Mouse (Mus musculus) MEL (cell line): ENCODE data around the gene Atg4b. TPM values are rescaled to one million over a fixed set of nuclear protein-coding genes. Genes with fewer than 3 reads are reported as not detected.

ENCODE experiments used
- DNase-seq: peaks from one replicate; pipeline ENCODE4 v3.0.0; 2011; ENCODE audit warnings: low read depth, low spot score
- H3K27ac ChIP-seq: 2 replicates; pipeline ENCODE4 v1.5.1; 2012; ENCODE audit warnings: low read depth, mild to moderate bottlenecking, control low read depth, low read length, moderate library complexity; ENCODE audit not compliant: control insufficient read depth
- H3K27me3 ChIP-seq, 2 experiments: fragments of 150-350 bp in 1 of 2; sonication (generic) in 1 of 2; 2 replicates each; pipeline ENCODE4 v1.6.1; 2012; ENCODE audit warnings: low read length in 2 of 2, mild to moderate bottlenecking in 2 of 2, improper control_type of control experiment in 1 of 2, moderate library complexity in 1 of 2; ENCODE audit not compliant: insufficient read depth in 2 of 2, control insufficient read depth in 1 of 2
- H3K36me3 ChIP-seq, 2 experiments: 2 replicates each; pipeline ENCODE4 v1.6.1; 2012 to 2014; ENCODE audit warnings: low read length in 2 of 2, improper control_type of control experiment in 1 of 2, inconsistent platforms in 1 of 2, mild to moderate bottlenecking in 1 of 2; ENCODE audit not compliant: insufficient read depth in 2 of 2, control insufficient read depth in 1 of 2
- H3K4me1 ChIP-seq, 2 experiments: fragments of 150-350 bp in 1 of 2; sonication (generic) in 1 of 2; 2 replicates each; pipeline ENCODE4 v1.6.1; 2012; ENCODE audit warnings: low read length in 2 of 2, improper control_type of control experiment in 1 of 2, mild to moderate bottlenecking in 1 of 2; ENCODE audit not compliant: insufficient read depth in 2 of 2, control insufficient read depth in 1 of 2
- H3K4me3 ChIP-seq, 2 experiments: fragments of 150-350 bp in 1 of 2; sonication (generic) in 1 of 2; 2 replicates each; pipeline ENCODE4 v1.5.1; 2012; ENCODE audit warnings: low read depth in 2 of 2, low read length in 2 of 2, mild to moderate bottlenecking in 2 of 2, moderate library complexity in 2 of 2, control low read depth in 1 of 2, improper control_type of control experiment in 1 of 2; ENCODE audit not compliant: control insufficient read depth in 1 of 2, insufficient read depth in 1 of 2
- H3K79me2 ChIP-seq: 2 replicates; pipeline ENCODE4 v1.6.1; 2012; ENCODE audit warnings: mild to moderate bottlenecking, low read length, moderate library complexity; ENCODE audit not compliant: control insufficient read depth, poor library complexity, insufficient read depth
- H3K9ac ChIP-seq: 2 replicates; pipeline ENCODE4 v1.6.1; 2012; ENCODE audit warnings: low read depth, mild to moderate bottlenecking, control low read depth, low read length, moderate library complexity; ENCODE audit not compliant: control insufficient read depth, poor library complexity, severe bottlenecking
- H3K9me3 ChIP-seq: fragments of 150-350 bp; sonication (generic); replicated peaks from 2 replicates; pipeline ENCODE4 v1.6.1; 2012; ENCODE audit warnings: mild to moderate bottlenecking, low read length, improper control_type of control experiment, moderate library complexity; ENCODE audit not compliant: insufficient read depth
- BHLHE40 ChIP-seq: IDR thresholded peaks from 2 replicates; pipeline ENCODE4 v1.6.1; 2012; ENCODE audit warnings: low read depth, mild to moderate bottlenecking, inconsistent platforms, low read length, improper control_type of control experiment, borderline replicate concordance
- CHD2 ChIP-seq: IDR thresholded peaks from 2 replicates; pipeline ENCODE4 v1.6.1; 2011; ENCODE audit warnings: low read length, improper control_type of control experiment
- CTCF ChIP-seq, 3 experiments: IDR thresholded peaks in 2 of 3; conservative IDR thresholded peaks in 1 of 3; 2 replicates each; pipeline ENCODE4 v1.5.1; 2011 to 2012; ENCODE audit warnings: low read length in 3 of 3, low read depth in 2 of 3, mild to moderate bottlenecking in 2 of 3, improper control_type of control experiment in 1 of 3, inconsistent platforms in 1 of 3, mixed read lengths in 1 of 3, moderate library complexity in 1 of 3; ENCODE audit not compliant: control insufficient read depth in 1 of 3, insufficient read depth in 1 of 3, poor library complexity in 1 of 3, severe bottlenecking in 1 of 3
- E2F4 ChIP-seq: IDR thresholded peaks from 2 replicates; pipeline ENCODE4 v1.6.1; 2011; ENCODE audit warnings: low read depth, low read length, improper control_type of control experiment, borderline replicate concordance
- ELF1 ChIP-seq: IDR thresholded peaks from 2 replicates; pipeline ENCODE4 v1.6.1; 2014; ENCODE audit warnings: low read depth, mild to moderate bottlenecking, inconsistent platforms, low read length, improper control_type of control experiment, moderate library complexity
- EP300 ChIP-seq, 2 experiments: IDR thresholded peaks; 2 replicates each; pipeline ENCODE4 v1.6.1; 2011; ENCODE audit warnings: improper control_type of control experiment in 2 of 2, low read length in 2 of 2, low read depth in 1 of 2, mild to moderate bottlenecking in 1 of 2
- ETS1 ChIP-seq: IDR thresholded peaks from 2 replicates; pipeline ENCODE4 v1.6.1; 2012; ENCODE audit warnings: low read depth, mild to moderate bottlenecking, inconsistent platforms, low read length, improper control_type of control experiment, moderate library complexity
- GABPA ChIP-seq: IDR thresholded peaks from 2 replicates; pipeline ENCODE4 v1.6.1; 2012; ENCODE audit warnings: low read depth, mild to moderate bottlenecking, inconsistent platforms, low read length, improper control_type of control experiment, moderate library complexity
- GATA1 ChIP-seq: IDR thresholded peaks from 2 replicates; pipeline ENCODE4 v1.6.1; 2011; ENCODE audit warnings: low read depth, low read length, improper control_type of control experiment
- HCFC1 ChIP-seq: IDR thresholded peaks from 2 replicates; pipeline ENCODE4 v1.6.1; 2012; ENCODE audit warnings: low read depth, mild to moderate bottlenecking, inconsistent platforms, low read length, improper control_type of control experiment, moderate library complexity
- JUND ChIP-seq: IDR thresholded peaks from 2 replicates; pipeline ENCODE4 v1.6.1; 2011; ENCODE audit warnings: low read depth, mild to moderate bottlenecking, improper control_type of control experiment, low read length
- KAT2A ChIP-seq: conservative IDR thresholded peaks from 2 replicates; pipeline ENCODE4 v1.6.1; 2012; ENCODE audit warnings: low read depth, low read length, improper control_type of control experiment, inconsistent platforms
- MAFK ChIP-seq: IDR thresholded peaks from 2 replicates; pipeline ENCODE4 v1.6.1; 2011; ENCODE audit warnings: low read depth, mild to moderate bottlenecking, low read length, improper control_type of control experiment, borderline replicate concordance
- MAX ChIP-seq: IDR thresholded peaks from 2 replicates; pipeline ENCODE4 v1.6.1; 2011; ENCODE audit warnings: low read length, improper control_type of control experiment
- MAZ ChIP-seq: IDR thresholded peaks from 2 replicates; pipeline ENCODE4 v1.6.1; 2012; ENCODE audit warnings: low read depth, mild to moderate bottlenecking, inconsistent platforms, low read length, improper control_type of control experiment
- MEF2A ChIP-seq: IDR thresholded peaks from 2 replicates; pipeline ENCODE4 v1.6.1; 2014; ENCODE audit warnings: low read depth, mild to moderate bottlenecking, inconsistent platforms, low read length, improper control_type of control experiment; ENCODE audit not compliant: poor library complexity, insufficient replicate concordance, severe bottlenecking; ENCODE audit errors: extremely low read depth
- MXI1 ChIP-seq: IDR thresholded peaks from 2 replicates; pipeline ENCODE4 v1.6.1; 2011; ENCODE audit warnings: mild to moderate bottlenecking, low read depth, low read length, improper control_type of control experiment
- MYB ChIP-seq: IDR thresholded peaks from 2 replicates; pipeline ENCODE4 v1.6.1; 2011; ENCODE audit warnings: mild to moderate bottlenecking, low read depth, low read length, improper control_type of control experiment
- MYC ChIP-seq: IDR thresholded peaks from 2 replicates; pipeline ENCODE4 v1.6.1; 2011; ENCODE audit warnings: low read depth, mild to moderate bottlenecking, low read length, improper control_type of control experiment, moderate library complexity
- NELFE ChIP-seq: IDR thresholded peaks from 2 replicates; pipeline ENCODE4 v1.6.1; 2011; ENCODE audit warnings: low read depth, low read length, improper control_type of control experiment
- NRF1 ChIP-seq: IDR thresholded peaks from 2 replicates; pipeline ENCODE4 v1.6.1; 2014; ENCODE audit warnings: low read depth, mild to moderate bottlenecking, inconsistent platforms, low read length, improper control_type of control experiment, moderate library complexity; ENCODE audit not compliant: poor library complexity, insufficient read depth, severe bottlenecking
- POLR2A ChIP-seq, 2 experiments: IDR thresholded peaks; 2 replicates each; pipeline ENCODE4 v1.6.1; 2011 to 2012; ENCODE audit warnings: low read length in 2 of 2, mild to moderate bottlenecking in 2 of 2, control low read depth in 1 of 2, improper control_type of control experiment in 1 of 2, low read depth in 1 of 2, moderate library complexity in 1 of 2; ENCODE audit not compliant: control insufficient read depth in 1 of 2, insufficient read depth in 1 of 2, poor library complexity in 1 of 2
- POLR2AphosphoS2 ChIP-seq: IDR thresholded peaks from 2 replicates; pipeline ENCODE4 v1.6.1; 2011; ENCODE audit warnings: low read length, improper control_type of control experiment
- POLR2AphosphoS5 ChIP-seq: IDR thresholded peaks from 2 replicates; pipeline ENCODE4 v1.6.1; 2012; ENCODE audit warnings: low read depth, borderline replicate concordance, mild to moderate bottlenecking, inconsistent platforms, low read length, moderate library complexity, mixed read lengths
- RAD21 ChIP-seq: IDR thresholded peaks from 2 replicates; pipeline ENCODE4 v1.6.1; 2011; ENCODE audit warnings: mild to moderate bottlenecking, low read depth, low read length, improper control_type of control experiment
- RCOR1 ChIP-seq: IDR thresholded peaks from 2 replicates; pipeline ENCODE4 v1.6.1; 2012; ENCODE audit warnings: low read depth, mild to moderate bottlenecking, inconsistent platforms, low read length, improper control_type of control experiment
- SIN3A ChIP-seq: IDR thresholded peaks from 2 replicates; pipeline ENCODE4 v1.6.1; 2012; ENCODE audit warnings: low read length, improper control_type of control experiment, inconsistent platforms
- SMC3 ChIP-seq: IDR thresholded peaks from 2 replicates; pipeline ENCODE4 v1.6.1; 2011; ENCODE audit warnings: low read depth, low read length, improper control_type of control experiment
- TAL1 ChIP-seq: IDR thresholded peaks from 2 replicates; pipeline ENCODE4 v1.6.1; 2012; ENCODE audit warnings: mild to moderate bottlenecking, inconsistent platforms, low read length, moderate library complexity, mixed read lengths
- TBP ChIP-seq: IDR thresholded peaks from 2 replicates; pipeline ENCODE4 v1.8.0; 2011; ENCODE audit warnings: low read depth, low read length, improper control_type of control experiment
- TCF12 ChIP-seq: IDR thresholded peaks from 2 replicates; pipeline ENCODE4 v1.6.1; 2014; ENCODE audit warnings: low read depth, mild to moderate bottlenecking, inconsistent platforms, low read length, improper control_type of control experiment, moderate library complexity
- UBTF ChIP-seq: IDR thresholded peaks from 2 replicates; pipeline ENCODE4 v1.6.1; 2012; ENCODE audit warnings: low read depth, mild to moderate bottlenecking, inconsistent platforms, low read length, improper control_type of control experiment, moderate library complexity, borderline replicate concordance; ENCODE audit not compliant: insufficient read depth
- USF1 ChIP-seq: IDR thresholded peaks from 2 replicates; pipeline ENCODE4 v1.6.1; 2014; ENCODE audit warnings: low read depth, mild to moderate bottlenecking, inconsistent platforms, low read length, improper control_type of control experiment, moderate library complexity
- USF2 ChIP-seq, 2 experiments: IDR thresholded peaks; 2 replicates each; pipeline ENCODE4 v1.6.1; 2011 to 2012; ENCODE audit warnings: improper control_type of control experiment in 2 of 2, low read length in 2 of 2, borderline replicate concordance in 1 of 2, inconsistent platforms in 1 of 2, low read depth in 1 of 2, mild to moderate bottlenecking in 1 of 2; ENCODE audit not compliant: insufficient read depth in 1 of 2
- ZC3H11A ChIP-seq: IDR thresholded peaks from 2 replicates; pipeline ENCODE4 v1.6.1; 2012; ENCODE audit warnings: low read depth, mild to moderate bottlenecking, inconsistent platforms, low read length, improper control_type of control experiment
- ZKSCAN1 ChIP-seq: IDR thresholded peaks from 2 replicates; pipeline ENCODE4 v1.6.1; 2012; ENCODE audit warnings: low read depth, mild to moderate bottlenecking, inconsistent platforms, low read length, improper control_type of control experiment, moderate library complexity
- ZMIZ1 ChIP-seq: IDR thresholded peaks from 2 replicates; pipeline ENCODE4 v1.6.1; 2012; ENCODE audit warnings: low read depth, mild to moderate bottlenecking, inconsistent platforms, low read length, improper control_type of control experiment, moderate library complexity
- polyA plus RNA-seq, 2 experiments: library from polyadenylated mRNA; stranded (reverse) in 1 of 2; unstranded in 1 of 2; fragments of >175 nt in 1 of 2; fragments of >200 nt in 1 of 2; gene quantifications; 2 replicates each; pipeline versions ENCODE4 v1.2.1 to v1.2.4; 2012; ENCODE audit warnings: low replicate concordance in 2 of 2, low read depth in 1 of 2; ENCODE audit not compliant: insufficient read length in 2 of 2, insufficient read depth in 1 of 2, missing spikeins in 1 of 2
- total RNA-seq: library from RNA; depleted of rRNA; stranded (reverse); fragments of 300-350 nt; gene quantifications from 2 replicates; pipeline ENCODE4 v1.2.3, GENCODE M21; 2012

Atg4b gene
- total and polyA plus RNA-seq, 3 experiments = 57.9 to 121 TPM; not detected in 1

DNA sequence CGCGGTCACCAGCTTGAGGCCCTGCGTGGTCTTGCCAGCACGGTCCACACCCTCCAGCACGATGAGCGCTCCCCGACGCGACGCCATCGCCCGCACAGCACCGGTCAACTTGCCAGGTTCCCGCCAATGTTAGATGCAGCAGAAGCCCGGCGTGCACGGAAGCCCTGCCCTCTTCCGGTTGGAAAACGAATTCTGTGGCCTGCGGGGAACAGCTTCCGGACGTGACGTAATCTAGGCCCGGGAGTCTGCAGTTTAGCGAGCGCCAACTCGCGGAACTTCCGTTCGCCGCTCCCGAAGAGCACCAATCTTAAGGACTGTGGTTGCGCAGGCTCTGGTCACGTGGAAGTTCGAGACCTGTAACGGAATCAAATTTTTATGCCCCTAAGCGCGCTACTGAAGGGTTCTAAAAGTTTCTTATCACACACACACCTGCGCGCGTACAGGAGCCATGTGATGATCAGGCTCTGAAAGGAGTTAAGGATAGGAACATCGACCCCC, 50.5 kb downstream of the Atg4b start, which contains the start of gene Dtymk:
Dtymk (minus strand) TSS at position 194 of the 498 bp plus-strand sequence.
- Histone ChIP-seq H3K36me3 (peaks cover 13 to 49% of the 10 kb centered on the region in 2 experiments), H3K4me1 (peaks cover 8 to 49% of the 10 kb centered on the region in 2 experiments), H3K79me2 (peaks cover 58% of the 10 kb centered on the region), H3K27me3 (no peaks in the 10 kb centered on the region), H3K4me3 (peak within 1 kb of the TSS; percentile 72 to 78), H3K27ac (peak within 1 kb of the TSS; percentile 99), H3K9ac (peak within 1 kb of the TSS; percentile 95), H3K9me3 (no peaks in the 10 kb centered on the region)
- DNase-seq = peak; percentile 100
- TF ChIP-seq ETS1 = peak; percentile 85
- no peak for TF ChIP-seq GABPA
- TF ChIP-seq JUND = no peak
- no peak; the same call in 1 of the 2 replicates for TF ChIP-seq RCOR1
- peak; percentile 91 for TF ChIP-seq MXI1
- no peak for TF ChIP-seq SMC3
- TF ChIP-seq MYC = peak; percentile 98
- TF ChIP-seq NRF1 = peak; percentile 71
- peak; percentile 73 for TF ChIP-seq ZMIZ1
- TF ChIP-seq ZKSCAN1 = no peak
- 0 out of 2 replicates have a peak, but pooled peaks have one; percentile 33 for TF ChIP-seq MAZ
- TF ChIP-seq CTCF (IDR thresholded peaks at IDR 0.05 in 2 of 3, conservative IDR thresholded peaks at IDR 0.05 in 1 of 3; ENCODE audit: control insufficient read depth in 1 of 3, insufficient read depth in 1 of 3, low read depth in 2 of 3, low read length in 3 of 3, poor library complexity in 1 of 3, severe bottlenecking in 1 of 3) = peak in 1 of 3 experiments; percentile 16; a peak in 2 of 6 replicates
- peak in 1 of 2 experiments; percentile 53; a peak in 2 of 4 replicates for TF ChIP-seq USF2 (IDR thresholded peaks at IDR 0.05; ENCODE audit: borderline replicate concordance in 1 of 2, insufficient read depth in 1 of 2, low read depth in 1 of 2, low read length in 2 of 2)
- TF ChIP-seq NELFE = peak; percentile 97
- TF ChIP-seq CHD2 = no peak
- TF ChIP-seq ELF1 = peak; percentile 96
- TF ChIP-seq EP300 (IDR thresholded peaks at IDR 0.05; ENCODE audit: low read depth in 1 of 2, low read length in 2 of 2) = peak in 1 of 2 experiments; percentile 74; a peak in 1 of 4 replicates
- TF ChIP-seq POLR2AphosphoS2 = peak; percentile 93
- no peak; the same call in 1 of the 2 replicates for TF ChIP-seq KAT2A
- TF ChIP-seq POLR2A (IDR thresholded peaks at IDR 0.05; ENCODE audit: control insufficient read depth in 1 of 2, insufficient read depth in 1 of 2, low read depth in 1 of 2, low read length in 2 of 2, poor library complexity in 1 of 2) = peak; percentile 58 to 91; a peak in 3 of 4 replicates
- peak; percentile 66 for TF ChIP-seq TCF12
- no peak for TF ChIP-seq MEF2A
- peak; percentile 17; the same call in 1 of the 2 replicates for TF ChIP-seq POLR2AphosphoS5
- TF ChIP-seq HCFC1 = peak; percentile 90
- TF ChIP-seq BHLHE40 = peak; percentile 90
- no peak for TF ChIP-seq ZC3H11A
- peak; percentile 90 for TF ChIP-seq SIN3A
- peak; percentile 52 for TF ChIP-seq TAL1
- TF ChIP-seq UBTF = no peak
- peak; percentile 95 for TF ChIP-seq USF1
- TF ChIP-seq TBP = peak; percentile 92
- TF ChIP-seq MYB = peak; percentile 81
- TF ChIP-seq GATA1 = peak; percentile 81
- no peak for TF ChIP-seq MAFK
- no peak for TF ChIP-seq RAD21
- TF ChIP-seq E2F4 = peak; percentile 97
- TF ChIP-seq MAX = peak; percentile 98
